Mouse (Mus musculus) spleen, adult 10 weeks (tissue): ENCODE measurements around the gene Shc2. TPM values are rescaled to one million over a fixed set of nuclear protein-coding genes. Genes with fewer than 3 reads are reported as not detected.

ENCODE experiments used
- polyA plus RNA-seq: library from polyadenylated mRNA; stranded (reverse); fragments of 350-450 nt; fragmentation: Illumina TruSeq; extraction: RNeasy Lipid Tissue Mini Kit (QIAGEN cat#74804); gene quantifications from one replicate; pipeline ENCODE4 v1.2.3, GENCODE M21; 2015; ENCODE audit warnings: low replicate concordance; ENCODE audit not compliant: insufficient read depth

The Shc2 gene
- polyA plus RNA-seq, result 0.62 TPM

GRCm38 (mm10) chr10:79637128-79638110, at the start of gene Shc2:
Gene Shc2 (minus strand): TSS chr10:79637918.

GRCm38 (mm10) chr10:79681591-79682245, 44.0 kb upstream of the Shc2 start, which contains the start of gene Cdc34:
Gene Cdc34 (plus strand): TSS chr10:79682195.

GRCm38 (mm10) chr10:79668771-79669575, 31.3 kb upstream of the Shc2 start, which contains the start of gene Tpgs1:
Gene Tpgs1 (plus strand): TSS chr10:79669369.

GRCm38 (mm10) chr10:79664131-79664665, 26.5 kb upstream of the Shc2 start, which contains the start of gene Madcam1:
Gene Madcam1 (plus strand): TSS chr10:79664559.

GRCm38 (mm10) chr10:79645711-79646110, 8.0 kb upstream of the Shc2 start, which contains the start of gene Odf3l2:
Gene Odf3l2 (minus strand): TSS chr10:79645738.

GRCm38 (mm10) chr10:79613578-79614304, 24.0 kb downstream of the Shc2 start, which contains the start of gene C2cd4c:
Gene C2cd4c (minus strand): TSS chr10:79614025.

GRCm38 (mm10) chr10:79587061-79587751, 50.5 kb downstream of the Shc2 start, which contains the start of gene Theg:
Gene Theg (minus strand): TSS chr10:79587331.

Other genes starting within 250 kb of the Shc2 start
- gene Vmn2r83, start 169.2 kb downstream of the Shc2 start, polyA plus RNA-seq, result not detected
- gene Plpp2, start 104.1 kb downstream of the Shc2 start, polyA plus RNA-seq, result 3.2 TPM
- gene Mier2, start 82.7 kb downstream of the Shc2 start, polyA plus RNA-seq, result 11.8 TPM
- gene Theg, start 50.6 kb downstream of the Shc2 start, polyA plus RNA-seq, result not detected
- not detected for gene C2cd4c, start 23.9 kb downstream of the Shc2 start, polyA plus RNA-seq
- not detected for gene Odf3l2, start 7.8 kb upstream of the Shc2 start, polyA plus RNA-seq
- 8.2 TPM for gene Madcam1, start 26.6 kb upstream of the Shc2 start, polyA plus RNA-seq
- gene Tpgs1, start 31.5 kb upstream of the Shc2 start, polyA plus RNA-seq, result 6.4 TPM
- 43.0 TPM for gene Cdc34, start 44.3 kb upstream of the Shc2 start, polyA plus RNA-seq
- gene Gzmm, start 51.1 kb upstream of the Shc2 start, polyA plus RNA-seq, result 1.5 TPM
- gene Bsg, start 66.6 kb upstream of the Shc2 start, polyA plus RNA-seq, result 159 TPM
- not detected for gene Hcn2, start 78.7 kb upstream of the Shc2 start, polyA plus RNA-seq
- gene Polrmt, start 108.7 kb upstream of the Shc2 start, polyA plus RNA-seq, result 16.0 TPM
- not detected for gene Fgf22, start 117.2 kb upstream of the Shc2 start, polyA plus RNA-seq
- gene Rnf126, start 129.0 kb upstream of the Shc2 start, polyA plus RNA-seq, result 5.5 TPM
- 1.2 TPM for gene Fstl3, start 139.4 kb upstream of the Shc2 start, polyA plus RNA-seq
- gene Prss57, start 153.0 kb upstream of the Shc2 start, polyA plus RNA-seq, result 0.25 TPM
- 3.1 TPM for gene Palm, start 155.7 kb upstream of the Shc2 start, polyA plus RNA-seq
- gene Misp, start 183.1 kb upstream of the Shc2 start, polyA plus RNA-seq, result not detected
- 156 TPM for gene Ptbp1, start 216.5 kb upstream of the Shc2 start, polyA plus RNA-seq
- not detected for gene Prtn3, start 236.6 kb upstream of the Shc2 start, polyA plus RNA-seq
- gene Plppr3, start 236.7 kb upstream of the Shc2 start, polyA plus RNA-seq, result 0.47 TPM
- 0.35 TPM for gene Elane, start 248.3 kb upstream of the Shc2 start, polyA plus RNA-seq